Mouse (Mus musculus) forebrain, embryonic 12.5 days (tissue): Measurements from ENCODE around the gene Acot13. TPM values are rescaled to one million over a fixed set of nuclear protein-coding genes. Genes with fewer than 3 reads are reported as not detected.
A peak's percentile ranks its signal among the peaks of the same experiment; 100 is the strongest.

ENCODE experiments used
- ATAC-seq: fragments of 200-750 bp; cut with Nextera tagmentation; 2 replicates; pipeline ENCODE4 v1.8.0; 2017; ENCODE audit warnings: moderate TSS enrichment; ENCODE audit not compliant: low FRiP score
- H3K27ac ChIP-seq: fragments of 300-500 bp; sonication (generic); 2 replicates; pipeline ENCODE4 v1.5.1; 2016; ENCODE audit warnings: mild to moderate bottlenecking
- H3K27me3 ChIP-seq: fragments of 300-500 bp; sonication (generic); 2 replicates; pipeline ENCODE4 v1.6.1; 2016; ENCODE audit warnings: mild to moderate bottlenecking
- H3K36me3 ChIP-seq: fragments of 300-500 bp; sonication (generic); replicated peaks from 2 replicates; pipeline ENCODE4 v1.6.1; 2016; ENCODE audit warnings: mild to moderate bottlenecking
- H3K4me1 ChIP-seq: fragments of 300-500 bp; sonication (generic); 2 replicates; pipeline ENCODE4 v1.6.1; 2016
- H3K4me2 ChIP-seq: fragments of 300-500 bp; sonication (generic); 2 replicates; pipeline ENCODE4 v1.6.1; 2016; ENCODE audit warnings: mild to moderate bottlenecking, moderate library complexity
- H3K4me3 ChIP-seq: fragments of 300-500 bp; sonication (generic); replicated peaks from 2 replicates; pipeline ENCODE4 v1.5.1; 2016; ENCODE audit warnings: mild to moderate bottlenecking
- H3K9ac ChIP-seq: fragments of 300-500 bp; sonication (generic); 2 replicates; pipeline ENCODE4 v1.6.1; 2016; ENCODE audit warnings: mild to moderate bottlenecking
- H3K9me3 ChIP-seq: fragments of 300-500 bp; sonication (generic); 2 replicates; pipeline ENCODE4 v1.6.1; 2016
- WGBS: fragments of 180-500 bp; shearing (Covaris S2); methylation state at CpG from one replicate; pipeline ENCODE4 v1.1.7; 2016; 5-methylcytosine and 5-hydroxymethylcytosine counted together
- polyA plus RNA-seq: library from polyadenylated mRNA; unstranded; fragments of >200 nt; fragmentation: Nextera tagmentation; extraction: Ambion mirVana; gene quantifications from 2 replicates; pipeline ENCODE4 v1.2.1, GENCODE M21; 2016

Gene Acot13
- 57.4 and 57.8 TPM in 2 replicates for polyA plus RNA-seq

DNA sequence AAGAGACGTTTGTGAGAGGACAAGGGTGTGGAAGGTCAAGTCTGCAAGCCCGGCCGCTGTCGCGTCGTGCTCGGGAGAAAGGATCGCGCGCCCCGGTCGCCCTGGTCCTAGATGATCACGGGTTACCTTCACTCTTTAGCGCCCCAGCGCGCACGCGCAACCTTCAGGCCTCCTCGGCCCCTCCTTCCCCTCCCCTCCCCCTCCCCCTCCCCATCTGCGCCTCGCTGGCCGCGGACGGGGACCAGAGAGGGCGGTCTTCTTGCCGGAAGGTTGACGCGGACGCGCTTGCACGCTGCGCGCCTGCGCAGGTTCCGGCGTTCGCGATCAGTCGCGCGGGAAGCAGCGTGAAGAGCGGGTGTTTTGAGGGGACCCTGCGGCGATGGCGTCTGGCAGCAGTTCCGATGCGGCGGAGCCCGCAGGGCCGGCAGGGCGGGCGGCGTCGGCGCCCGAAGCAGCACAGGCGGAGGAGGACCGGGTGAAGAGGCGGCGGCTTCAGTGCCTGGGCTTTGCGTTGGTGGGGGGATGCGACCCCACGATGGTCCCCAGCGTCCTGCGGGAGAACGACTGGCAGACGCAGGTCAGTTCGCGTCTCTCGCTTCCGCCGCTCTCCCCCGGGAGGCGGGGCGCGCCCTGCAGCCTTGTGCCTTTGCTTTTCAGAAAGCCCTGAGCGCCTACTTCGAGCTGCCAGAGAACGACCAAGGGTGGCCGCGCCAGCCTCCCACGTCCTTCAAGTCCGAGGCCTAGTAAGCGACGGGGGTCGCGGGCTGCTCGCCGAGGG lies at the start of gene Acot13, which contains the start of gene Tdp2:
Acot13 (minus strand) TSS at position 188 of the 778 bp plus-strand sequence.
Tdp2 (plus strand) TSS at position 327 of the 778 bp plus-strand sequence.
- peak within 1 kb of the TSS; percentile 71 for H3K4me2 ChIP-seq
- H3K27ac ChIP-seq, result peak within 1 kb of the TSS; percentile 91
- under 1% methylated on average over 90 of the region's 90 CpGs for WGBS

DNA sequence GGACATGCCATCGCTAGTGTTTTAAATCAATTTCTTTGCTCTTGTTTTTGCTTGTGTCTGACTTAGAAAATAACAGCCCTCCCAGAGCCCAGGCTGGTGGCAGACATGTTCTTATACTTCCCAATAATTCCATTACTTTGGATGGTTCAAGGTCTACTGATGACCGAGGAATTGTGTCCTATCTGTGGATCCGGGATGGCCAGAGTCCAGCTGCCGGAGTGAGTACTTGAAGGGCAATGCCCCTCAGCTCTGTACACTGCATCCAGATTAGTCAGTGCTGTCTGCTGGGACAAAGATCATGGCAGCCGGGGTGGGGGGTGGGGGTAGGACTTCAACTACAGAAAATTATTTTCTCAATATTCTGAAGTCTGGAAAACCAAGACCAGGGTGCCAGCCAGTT lies 49.4 kb upstream of the Acot13 start:
- 93% methylated on average over 5 of the region's 5 CpGs for WGBS
- Histone ChIP-seq H3K36me3 (no peaks in the 10 kb centered on the region), H3K9me3 (no peaks in the 10 kb centered on the region), H3K4me1 (no peaks in the 10 kb centered on the region), H3K4me2 (no peak overlapping the region), H3K27me3 (no peaks in the 10 kb centered on the region), H3K27ac (no peak overlapping the region), H3K9ac (no peak overlapping the region), H3K4me3 (no peak overlapping the region)
- no peak for ATAC-seq

More for the DNA sequence above, at the start of gene Acot13, which contains the start of gene Tdp2:
- H3K9ac ChIP-seq, result peak within 1 kb of the TSS; percentile 94
- H3K27me3 ChIP-seq, result no peaks in the 10 kb centered on the region
- ATAC-seq, result peak; percentile 98
- H3K4me3 ChIP-seq, result peak within 1 kb of the TSS; percentile 90
- H3K36me3 ChIP-seq, result 0 out of 2 replicates have a peak, but pooled peaks cover 2% of the 10 kb centered on the region
- H3K9me3 ChIP-seq, result no peaks in the 10 kb centered on the region
- H3K4me1 ChIP-seq, result peaks cover 25% of the 10 kb centered on the region

GRCm38 (mm10) chr13:24880208-24880607 lies 48.9 kb upstream of the Acot13 start:
- 86% methylated on average over 6 of the region's 6 CpGs for WGBS
- no peak overlapping the region for H3K4me3 ChIP-seq
- H3K9me3 ChIP-seq, result no peaks in the 10 kb centered on the region
- H3K27ac ChIP-seq, result no peak overlapping the region
- H3K4me1 ChIP-seq, result no peaks in the 10 kb centered on the region
- no peaks in the 10 kb centered on the region for H3K36me3 ChIP-seq
- no peak overlapping the region for H3K9ac ChIP-seq
- H3K4me2 ChIP-seq, result no peak overlapping the region
- no peak for ATAC-seq
- no peaks in the 10 kb centered on the region for H3K27me3 ChIP-seq

GRCm38 (mm10) chr13:24879359-24880040 lies 48.2 kb upstream of the Acot13 start:
- H3K4me1 ChIP-seq, result no peaks in the 10 kb centered on the region
- no peaks in the 10 kb centered on the region for H3K36me3 ChIP-seq
- no peak overlapping the region for H3K4me3 ChIP-seq
- 92% methylated on average over 15 of the region's 15 CpGs for WGBS
- no peak overlapping the region for H3K4me2 ChIP-seq
- no peak overlapping the region for H3K27ac ChIP-seq
- no peaks in the 10 kb centered on the region for H3K9me3 ChIP-seq
- no peak for ATAC-seq
- no peaks in the 10 kb centered on the region for H3K27me3 ChIP-seq
- H3K9ac ChIP-seq, result no peak overlapping the region

GRCm38 (mm10) chr13:24868233-24868632 lies 36.9 kb upstream of the Acot13 start:
- Histone ChIP-seq H3K9ac (no peak overlapping the region), H3K27me3 (no peaks in the 10 kb centered on the region), H3K4me1 (no peaks in the 10 kb centered on the region), H3K27ac (no peak overlapping the region), H3K4me2 (no peak overlapping the region), H3K9me3 (no peaks in the 10 kb centered on the region), H3K4me3 (no peak overlapping the region), H3K36me3 (no peaks in the 10 kb centered on the region)
- ATAC-seq, result no peak
- 88% methylated on average over 7 of the region's 7 CpGs for WGBS

DNA sequence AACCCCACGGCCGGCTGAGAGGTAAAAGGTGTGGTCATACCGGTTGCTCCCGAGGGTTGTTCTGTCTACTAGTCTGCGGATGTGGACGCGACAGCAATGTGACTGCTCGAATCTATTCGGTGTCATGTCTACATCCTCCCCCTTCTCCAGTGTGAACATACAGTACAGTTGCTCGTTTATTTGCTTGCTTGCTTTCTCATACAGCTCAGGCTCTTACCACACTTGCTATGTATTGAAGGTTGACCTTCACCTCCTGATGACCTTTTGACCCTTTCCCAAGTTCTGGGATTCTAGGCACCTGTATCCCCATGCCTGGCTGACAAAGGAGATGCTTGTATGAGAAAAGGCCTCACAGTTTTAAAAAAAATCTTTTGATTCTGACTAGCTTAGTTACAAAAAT lies 36.4 kb upstream of the Acot13 start:
- Histone ChIP-seq H3K4me1 (no peaks in the 10 kb centered on the region), H3K27ac (no peak overlapping the region), H3K27me3 (no peaks in the 10 kb centered on the region), H3K9ac (no peak overlapping the region), H3K36me3 (no peaks in the 10 kb centered on the region), H3K4me2 (no peak overlapping the region), H3K4me3 (no peak overlapping the region), H3K9me3 (no peaks in the 10 kb centered on the region)
- WGBS, result 95% methylated on average over 10 of the region's 10 CpGs
- no peak for ATAC-seq

DNA sequence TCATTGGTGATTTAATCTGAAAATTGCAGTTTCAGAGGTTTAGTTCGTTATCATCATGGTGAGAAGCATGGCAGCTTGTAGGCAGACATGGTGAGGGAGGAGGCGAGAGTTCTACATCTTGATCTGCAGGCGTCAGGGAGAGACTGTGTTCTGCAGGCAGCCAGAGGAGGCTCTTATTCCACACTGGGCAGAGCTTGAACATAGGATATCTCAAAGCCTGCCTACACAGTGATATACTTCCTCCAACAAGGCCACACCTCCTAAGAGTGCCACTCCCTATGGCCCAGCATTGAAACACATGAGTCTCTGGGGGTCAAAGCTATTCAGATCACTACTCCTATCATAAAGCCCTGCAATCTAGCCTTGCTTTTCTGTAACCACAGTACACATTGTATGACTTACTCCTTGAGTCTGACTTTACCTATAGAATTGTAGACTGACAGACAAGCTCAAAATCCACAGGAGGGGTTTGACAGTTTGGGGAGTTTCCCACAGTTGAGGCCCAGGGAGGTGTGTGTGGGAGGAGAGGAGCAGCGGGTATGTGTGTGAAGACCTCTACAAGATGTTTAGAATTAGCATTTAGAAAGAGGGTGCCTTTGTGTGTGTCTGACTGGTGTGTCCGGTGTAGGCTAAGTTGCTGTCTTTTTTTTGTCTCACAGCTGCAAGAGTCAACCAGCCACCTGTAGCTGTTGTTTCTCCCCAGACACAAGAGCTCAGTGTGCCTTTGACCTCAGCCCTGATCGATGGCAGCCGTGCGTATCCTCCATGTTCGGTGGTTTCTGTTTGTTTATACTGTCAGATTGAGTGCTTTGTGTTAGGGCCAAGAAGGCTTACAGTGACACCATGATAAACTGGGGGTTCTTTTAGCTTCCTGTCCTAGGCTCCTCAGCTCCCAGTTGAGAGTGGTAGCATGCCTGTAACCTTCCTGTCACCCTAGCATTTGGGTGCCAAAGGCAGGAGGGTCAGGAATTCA lies 35.4 kb upstream of the Acot13 start:
- Histone ChIP-seq H3K4me1 (no peaks in the 10 kb centered on the region), H3K36me3 (no peaks in the 10 kb centered on the region), H3K4me3 (no peak overlapping the region), H3K9ac (no peak overlapping the region), H3K4me2 (no peak overlapping the region), H3K27me3 (no peaks in the 10 kb centered on the region), H3K9me3 (no peaks in the 10 kb centered on the region), H3K27ac (no peak overlapping the region)
- no peak for ATAC-seq
- WGBS, result 82% methylated on average over 9 of the region's 9 CpGs

- no peaks in the 10 kb centered on the region for H3K9me3 ChIP-seq
- H3K4me1 ChIP-seq, result no peaks in the 10 kb centered on the region
- ATAC-seq, result no peak
- no peak overlapping the region for H3K4me2 ChIP-seq
- no peaks in the 10 kb centered on the region for H3K27me3 ChIP-seq
- WGBS, result 67% methylated on average over 7 of the region's 7 CpGs
- no peaks in the 10 kb centered on the region for H3K36me3 ChIP-seq
- no peak overlapping the region for H3K4me3 ChIP-seq
- H3K9ac ChIP-seq, result no peak overlapping the region
- no peak overlapping the region for H3K27ac ChIP-seq
These were observed 31.2 kb upstream of the Acot13 start for GRCm38 (mm10) chr13:24862520-24862919.

DNA sequence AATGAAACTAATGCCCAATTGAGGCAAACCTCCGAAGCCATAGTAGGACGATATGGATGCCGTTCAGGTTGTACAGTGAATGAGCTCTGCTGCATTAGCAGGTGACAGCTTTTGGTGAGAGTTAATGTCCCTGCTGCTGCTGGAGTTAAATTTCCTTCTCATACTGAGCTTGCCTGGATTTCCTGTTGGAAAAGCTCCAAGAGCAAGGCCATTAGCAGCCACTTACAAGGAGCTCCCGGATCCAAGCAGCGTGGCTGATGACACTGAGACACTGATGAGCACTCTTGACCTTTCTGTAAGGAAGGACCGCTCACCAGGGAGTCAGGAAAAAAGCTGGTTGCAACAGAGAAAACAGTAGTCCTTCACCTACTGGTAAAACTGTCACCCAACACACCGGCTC lies 30.7 kb upstream of the Acot13 start:
- no peaks in the 10 kb centered on the region for H3K9me3 ChIP-seq
- H3K4me2 ChIP-seq, result no peak overlapping the region
- H3K27me3 ChIP-seq, result no peaks in the 10 kb centered on the region
- H3K4me1 ChIP-seq, result no peaks in the 10 kb centered on the region
- ATAC-seq, result no peak
- no peak overlapping the region for H3K4me3 ChIP-seq
- H3K9ac ChIP-seq, result no peak overlapping the region
- H3K36me3 ChIP-seq, result no peaks in the 10 kb centered on the region
- WGBS, result 85% methylated on average over 7 of the region's 7 CpGs
- no peak overlapping the region for H3K27ac ChIP-seq

DNA sequence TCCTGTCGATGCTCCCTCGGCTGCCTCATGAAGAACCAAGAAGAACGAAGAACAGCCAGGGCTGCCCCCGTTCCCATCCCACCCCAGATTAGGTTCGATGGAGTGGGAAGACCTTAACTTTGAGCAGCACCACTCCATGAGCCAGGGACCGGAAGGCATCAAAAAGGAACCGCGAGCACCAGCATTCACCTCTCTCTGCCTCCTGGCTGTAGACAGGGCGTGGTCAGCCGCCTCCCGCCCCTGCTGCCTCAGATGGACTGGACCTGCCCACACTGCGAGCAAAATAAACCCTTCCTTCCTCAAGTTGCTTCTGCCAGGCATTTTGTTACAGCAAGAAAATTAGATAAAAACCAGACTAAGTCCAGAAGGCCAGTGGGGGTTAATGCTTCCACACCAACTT lies 29.7 kb upstream of the Acot13 start:
- no peak overlapping the region for H3K4me3 ChIP-seq
- H3K9ac ChIP-seq, result no peak overlapping the region
- ATAC-seq, result no peak
- no peaks in the 10 kb centered on the region for H3K36me3 ChIP-seq
- WGBS, result 84% methylated on average over 12 of the region's 12 CpGs
- H3K9me3 ChIP-seq, result no peaks in the 10 kb centered on the region
- H3K4me1 ChIP-seq, result no peaks in the 10 kb centered on the region
- H3K4me2 ChIP-seq, result no peak overlapping the region
- no peaks in the 10 kb centered on the region for H3K27me3 ChIP-seq
- H3K27ac ChIP-seq, result no peak overlapping the region

DNA sequence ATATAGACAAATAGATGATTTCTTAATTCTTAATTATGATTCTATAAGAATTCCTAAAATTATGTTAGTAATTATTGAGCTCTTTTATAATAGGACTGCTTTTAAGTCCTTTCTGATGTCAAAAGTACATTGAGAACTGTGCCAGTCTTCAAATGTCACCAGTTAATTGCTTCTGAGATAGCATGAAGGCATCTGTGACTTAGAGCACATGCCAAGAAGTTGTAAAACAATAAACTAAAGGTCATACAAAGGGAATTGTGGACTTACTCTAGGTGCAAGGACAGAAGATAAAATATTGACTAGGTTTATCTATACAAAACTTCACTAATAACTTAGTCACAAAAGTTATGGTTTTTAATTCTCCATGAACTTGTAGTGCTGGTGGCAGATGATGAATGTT lies 27.8 kb upstream of the Acot13 start:
- Histone ChIP-seq H3K36me3 (no peaks in the 10 kb centered on the region), H3K27ac (no peak overlapping the region), H3K9ac (no peak overlapping the region), H3K9me3 (no peaks in the 10 kb centered on the region), H3K4me1 (no peaks in the 10 kb centered on the region), H3K4me2 (no peak overlapping the region), H3K27me3 (no peaks in the 10 kb centered on the region), H3K4me3 (no peak overlapping the region)
- ATAC-seq, result no peak

DNA sequence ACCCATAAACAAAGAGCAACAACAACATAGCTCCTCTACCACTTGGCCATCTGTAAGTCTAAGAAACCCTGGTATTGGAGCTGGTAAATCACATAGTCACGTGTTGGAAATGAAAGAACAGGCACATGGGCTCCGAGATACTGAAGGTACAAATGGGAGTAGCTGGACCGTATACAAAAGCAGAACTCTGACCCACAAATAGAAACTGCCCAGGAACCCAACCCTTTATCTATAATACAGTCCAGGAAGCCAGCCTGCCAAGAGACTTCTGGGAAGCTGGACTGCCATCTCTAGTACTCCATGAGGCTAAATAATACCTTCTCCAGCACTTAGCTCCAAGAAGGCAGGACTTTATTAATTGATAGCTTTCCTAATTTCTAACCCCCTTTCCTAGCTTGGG lies 21.2 kb upstream of the Acot13 start:
- no peaks in the 10 kb centered on the region for H3K9me3 ChIP-seq

More for the DNA sequence above, 21.2 kb upstream of the Acot13 start:
- no peak overlapping the region for H3K4me3 ChIP-seq
- H3K27ac ChIP-seq, result no peak overlapping the region
- 84% methylated on average over 3 of the region's 3 CpGs for WGBS
- H3K27me3 ChIP-seq, result no peaks in the 10 kb centered on the region
- H3K9ac ChIP-seq, result no peak overlapping the region
- no peak overlapping the region for H3K4me2 ChIP-seq
- no peaks in the 10 kb centered on the region for H3K4me1 ChIP-seq
- no peaks in the 10 kb centered on the region for H3K36me3 ChIP-seq
- no peak for ATAC-seq
